Mouse (Mus musculus): Measurements from ENCODE around the gene Cnr1.

The Cnr1 gene

GRCm38 (mm10) chr4:33943936-33944335, 19.5 kb downstream of the Cnr1 start:
- no peak for DNase-seq

DNA sequence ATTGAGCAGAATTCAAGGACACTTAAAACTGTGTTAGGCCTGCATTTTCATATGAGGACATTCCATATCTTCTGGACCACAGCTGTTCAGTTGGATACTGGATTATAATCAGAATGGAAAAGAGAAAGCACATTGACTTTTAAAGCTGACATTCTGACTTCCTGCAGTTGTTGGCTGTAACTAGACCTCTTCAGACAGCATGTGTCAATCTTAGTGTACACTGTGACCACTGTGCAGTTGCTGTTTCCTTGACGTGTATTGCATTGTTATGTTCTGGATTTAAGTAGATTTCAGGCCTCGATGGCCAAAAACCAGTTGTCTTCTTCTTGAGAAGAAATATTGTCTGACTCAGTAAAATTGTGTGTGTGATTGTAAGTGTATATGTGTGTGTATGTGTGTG, 21.3 kb downstream of the Cnr1 start:
- no peak for DNase-seq

GRCm38 (mm10) chr4:33947584-33947983, 23.2 kb downstream of the Cnr1 start:
- no peak for DNase-seq

GRCm38 (mm10) chr4:33957398-33957797, 33.0 kb downstream of the Cnr1 start:
- DNase-seq: no peak

- no peak for DNase-seq
Observed at GRCm38 (mm10) chr4:33958515-33958914, 34.1 kb downstream of the Cnr1 start.

GRCm38 (mm10) chr4:33959841-33960240, 35.4 kb downstream of the Cnr1 start:
- no peak for DNase-seq

GRCm38 (mm10) chr4:33970726-33971125, 46.3 kb downstream of the Cnr1 start:
- DNase-seq: no peak

- DNase-seq: no peak
Observed at GRCm38 (mm10) chr4:33988466-33989089, 64.2 kb downstream of the Cnr1 start.

DNA sequence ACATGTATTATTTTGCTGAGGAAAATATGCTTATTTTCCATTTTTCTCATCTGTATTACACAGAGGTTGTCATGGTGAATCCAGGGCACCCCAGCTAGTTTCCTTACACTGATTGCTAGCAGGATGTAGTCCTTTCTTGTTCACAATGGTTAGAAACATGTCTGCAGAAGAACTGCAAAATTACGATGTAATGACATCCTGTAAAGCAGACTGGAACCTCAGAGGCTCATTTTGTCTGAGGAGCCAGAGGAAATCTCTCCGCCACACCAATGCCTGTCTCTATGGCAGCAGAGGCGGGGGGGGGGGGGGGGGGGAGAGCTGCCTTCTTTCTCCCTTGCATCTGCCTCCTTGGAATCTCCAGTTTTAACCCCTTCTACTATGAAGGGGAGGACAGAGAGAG, 68.3 kb downstream of the Cnr1 start:
- no peak for DNase-seq

DNA sequence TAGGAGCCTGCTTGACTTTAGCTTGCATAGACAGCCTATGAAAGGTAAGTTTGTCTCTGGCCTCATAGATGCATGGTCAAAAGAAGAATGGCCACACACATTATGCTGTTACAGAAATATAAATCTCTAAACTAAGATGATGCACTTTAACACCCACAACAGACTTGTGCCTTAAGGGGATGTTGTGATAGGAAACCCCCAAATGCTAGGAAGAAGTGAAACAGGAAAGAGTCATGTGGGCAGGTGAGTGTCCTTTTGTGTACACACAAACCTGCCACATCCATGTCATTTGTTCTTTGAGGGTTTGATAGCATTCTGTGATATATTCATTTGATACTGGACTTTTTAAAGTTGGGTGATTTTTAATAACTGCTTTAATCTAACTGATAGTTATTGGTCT, 72.0 kb downstream of the Cnr1 start:
- DNase-seq: no peak
